In the genomic region with DNA sequence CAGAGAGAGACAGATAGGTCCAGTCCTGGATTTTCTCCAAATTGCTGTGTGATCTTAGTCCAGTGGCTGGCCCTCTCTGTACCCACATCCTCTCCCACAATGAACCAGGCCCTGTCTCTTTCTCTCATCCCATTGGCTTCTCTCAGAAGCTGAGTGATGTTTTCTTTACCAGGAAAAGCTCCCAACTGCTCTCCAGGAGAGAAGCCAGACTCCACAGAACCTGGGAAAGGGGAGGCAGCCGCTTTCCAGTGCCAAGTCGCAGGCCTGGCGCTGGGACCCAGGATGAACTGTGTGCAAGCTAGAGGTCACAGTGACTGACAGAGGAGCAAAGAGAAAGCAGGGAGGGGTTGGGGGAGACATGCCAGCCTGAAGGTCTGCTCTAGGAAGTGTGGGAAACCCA, we compare ENCODE assay signal across 10 mouse cellular contexts. TPM values are rescaled to one million over a fixed set of nuclear protein-coding genes. Genes with fewer than 3 reads are reported as not detected.
DNase-seq lines count a peak whose midpoint lies in the region; ATAC-seq and TF ChIP-seq lines count a peak whose summit lies in the region.
"Had no signal": no experiment of that assay in that cellular context is flagged by ENCODE, and none has a peak within 500 bp of the region (broad histone marks: within the 10 kb centered on the region; RNA-seq: fewer than 3 reads in every experiment).

No protein-coding gene starts in this region.

- intact Hi-C loops in left cerebral cortex, adult 2 months (cut with DNase I): loop anchor here (5.0 kb wide), 1 partner anchor 222 kb away; no protein-coding TSS in a partner anchor
- intact Hi-C loops in left cerebral cortex, postnatal 14 days (cut with DNase I): loop anchor here (5.0 kb wide), 1 partner anchor 222 kb away; no protein-coding TSS in a partner anchor

- H3K27me3 ChIP-seq in heart, embryonic 15.5 days: peaks cover 37% of the 10 kb centered on the region
- H3K27me3 ChIP-seq in hindbrain, postnatal 0 days (ENCODE audit: insufficient read depth, low read length): no peaks in the 10 kb centered on the region

- H3K9me3 ChIP-seq in heart, embryonic 15.5 days (replicated peaks): no peaks in the 10 kb centered on the region
- H3K9me3 ChIP-seq in hindbrain, postnatal 0 days (ENCODE audit: low read length): no peaks in the 10 kb centered on the region
- H3K9me3 ChIP-seq: embryonic facial prominence, embryonic 12.5 days; liver, embryonic 12.5 days had no signal

- no peaks in the 10 kb centered on the region for H3K36me3 ChIP-seq in heart, embryonic 15.5 days
- H3K36me3 ChIP-seq in hindbrain, postnatal 0 days (ENCODE audit: insufficient read depth, low read length): no peaks in the 10 kb centered on the region
- H3K36me3 ChIP-seq: embryonic facial prominence, embryonic 12.5 days; liver, embryonic 12.5 days had no signal

- no peak for DNase-seq in heart, adult 11 months
- DNase-seq in left cerebral cortex, adult 2 months (ENCODE audit: extremely low spot score in 1 of 2, low spot score in 2 of 2): no peak
- no peak for DNase-seq in left cerebral cortex, postnatal 14 days (ENCODE audit: low spot score in 2 of 2)
- DNase-seq in hindbrain, postnatal 0 days (ENCODE audit: low spot score): no peak
- DNase-seq in frontal cortex, adult 2 months (ENCODE audit: extremely low spot score in 1 of 2, low spot score in 1 of 2): no peak

- peaks cover 14% of the 10 kb centered on the region for H3K4me1 ChIP-seq in heart, embryonic 15.5 days (replicated peaks)
- H3K4me1 ChIP-seq in brown adipose tissue, adult 24 weeks (ENCODE audit: control insufficient read depth, insufficient read depth, insufficient read length, low read length): peaks cover 5% of the 10 kb centered on the region; the same call in 1 of the 2 replicates
- no peaks in the 10 kb centered on the region for H3K4me1 ChIP-seq in hindbrain, postnatal 0 days (ENCODE audit: insufficient read depth, low read length)
- H3K4me1 ChIP-seq: embryonic facial prominence, embryonic 12.5 days; liver, embryonic 12.5 days had no signal

- no peak overlapping the region for H3K9ac ChIP-seq in heart, embryonic 15.5 days
- no peak overlapping the region for H3K9ac ChIP-seq in hindbrain, postnatal 0 days (replicated peaks; ENCODE audit: low read length)
- H3K9ac ChIP-seq: embryonic facial prominence, embryonic 12.5 days; liver, embryonic 12.5 days had no signal

- 0 out of 2 replicates have a peak, but pooled peaks have one; percentile 9 for ATAC-seq in heart, embryonic 15.5 days (replicated peaks; ENCODE audit: insufficient number of reproducible peaks, insufficient read depth, low FRiP score, low read depth)
- no peak for ATAC-seq in hindbrain, postnatal 0 days
- ATAC-seq in inflammation-experienced regulatory T-cells, adult 6 months: no peak
- ATAC-seq: liver, embryonic 12.5 days had no signal

- H3K4me3 ChIP-seq in heart, embryonic 15.5 days: no peak overlapping the region
- no peak overlapping the region for H3K4me3 ChIP-seq in left cerebral cortex, adult 2 months
- no peak overlapping the region for H3K4me3 ChIP-seq in brown adipose tissue, adult 24 weeks (ENCODE audit: insufficient read depth, low read depth, low read length)
- H3K4me3 ChIP-seq in hindbrain, postnatal 0 days (ENCODE audit: low read length): no peak overlapping the region
- H3K4me3 ChIP-seq: embryonic facial prominence, embryonic 12.5 days; liver, embryonic 12.5 days had no signal

- TF ChIP-seq CTCF in left cerebral cortex, adult 2 months (IDR thresholded peaks at IDR 0.05): no peak
- TF ChIP-seq CTCF in hindbrain, postnatal 0 days (IDR thresholded peaks at IDR 0.05; ENCODE audit: low read depth): no peak

- 55% methylated on average over 3 of the region's 3 CpGs for WGBS in heart, embryonic 15.5 days
- WGBS in hindbrain, postnatal 0 days: 44% methylated on average over 3 of the region's 3 CpGs

- H3K27ac ChIP-seq in heart, embryonic 15.5 days: peak overlapping the region; percentile 48; the same call in 1 of the 2 replicates
- peak overlapping the region; percentile 58; the same call in 1 of the 2 replicates for H3K27ac ChIP-seq in left cerebral cortex, adult 2 months
- H3K27ac ChIP-seq in brown adipose tissue, adult 24 weeks (replicated peaks; ENCODE audit: low read depth, low read length): peak overlapping the region; percentile 16
- H3K27ac ChIP-seq in hindbrain, postnatal 0 days: peak overlapping the region; percentile 42; the same call in 1 of the 2 replicates
- H3K27ac ChIP-seq: embryonic facial prominence, embryonic 12.5 days; liver, embryonic 12.5 days had no signal

- H3K4me2 ChIP-seq in heart, embryonic 15.5 days: no peak overlapping the region
- H3K4me2 ChIP-seq in hindbrain, postnatal 0 days (ENCODE audit: low read depth, low read length): no peak overlapping the region
- H3K4me2 ChIP-seq: embryonic facial prominence, embryonic 12.5 days; liver, embryonic 12.5 days had no signal

RNA-seq across cellular contexts. Expression of gene Cyth4, which starts 28.1 kb away (rescaled TPM):
- polyA plus RNA-seq in heart, embryonic 15.5 days (2015; fragmentation: Nextera tagmentation; extraction: Ambion mirVana): 5.5 and 11.7 TPM in 2 replicates
- total RNA-seq in left cerebral cortex, adult 2 months (2021): 10 to 100 TPM; 10.0 to 10.3 TPM
- total RNA-seq in left cerebral cortex, postnatal 14 days (2021): 10 to 100 TPM; 11.6 to 12.3 TPM
- polyA plus RNA-seq in brown adipose tissue, adult 24 weeks (2012; ENCODE audit: insufficient read depth, insufficient read length, missing spikeins): 4.9 and 6.8 TPM in 2 replicates
- 6.4 and 6.8 TPM in 2 replicates for total RNA-seq in hindbrain, postnatal 0 days (2014; rRNA removed)
- 5.7 and 7.2 TPM in 2 replicates for polyA plus RNA-seq in hindbrain, postnatal 0 days (2015; fragmentation: Nextera tagmentation; extraction: Ambion mirVana)
- 100 to 1,000 TPM; 236 to 339 (median 298) TPM for polyA plus RNA-seq in inflammation-experienced regulatory T-cells, adult 6 months (2017; shearing (Covaris generic))
- 14.7 and 16.9 TPM in 2 replicates for polyA plus RNA-seq in frontal cortex, adult 2 months (2012; rRNA removed)

RNA-seq across cellular contexts. Expression of gene Rac2, which starts 52.4 kb away (rescaled TPM):
- 9.3 and 52.8 TPM in 2 replicates for polyA plus RNA-seq in heart, embryonic 15.5 days (2015; fragmentation: Nextera tagmentation; extraction: Ambion mirVana)
- total RNA-seq in left cerebral cortex, adult 2 months (2021): 1 to 10 TPM in 1 of 2 experiments, under 1 TPM in 1; 0.98 to 3.9 TPM
- total RNA-seq in left cerebral cortex, postnatal 14 days (2021): 1 to 10 TPM; 2.3 to 4.6 TPM
- polyA plus RNA-seq in brown adipose tissue, adult 24 weeks (2012; ENCODE audit: insufficient read depth, insufficient read length, missing spikeins): 3.6 and 8.2 TPM in 2 replicates
- 2.0 and 3.4 TPM in 2 replicates for total RNA-seq in hindbrain, postnatal 0 days (2014; rRNA removed)
- polyA plus RNA-seq in hindbrain, postnatal 0 days (2015; fragmentation: Nextera tagmentation; extraction: Ambion mirVana): 5.0 and 6.8 TPM in 2 replicates
- 1,000 to 10,000 TPM; 2,973 to 4,396 (median 4,109) TPM for polyA plus RNA-seq in inflammation-experienced regulatory T-cells, adult 6 months (2017; shearing (Covaris generic))
- polyA plus RNA-seq in frontal cortex, adult 2 months (2012; rRNA removed): 2.7 and 4.7 TPM in 2 replicates

Comparison
In these comparisons a context has a peak if more than half of its experiments do, and no peak if none do; other contexts are left out.
1. RNA of gene Cyth4, which starts 28.1 kb away (polyA plus RNA-seq): 236 to 339 TPM in inflammation-experienced regulatory T-cells, adult 6 months; 14.7 to 16.9 TPM in frontal cortex, adult 2 months, 5.7 to 7.2 TPM in hindbrain, postnatal 0 days, 5.5 to 11.7 TPM in heart, embryonic 15.5 days and 4.9 to 6.8 TPM in brown adipose tissue, adult 24 weeks; every median in the first group is over 10 times any median in the second.
2. RNA of gene Rac2, which starts 52.4 kb away (polyA plus RNA-seq): 2,973 to 4,396 TPM in inflammation-experienced regulatory T-cells, adult 6 months; 9.3 to 52.8 TPM in heart, embryonic 15.5 days, 5.0 to 6.8 TPM in hindbrain, postnatal 0 days, 3.6 to 8.2 TPM in brown adipose tissue, adult 24 weeks and 2.7 to 4.7 TPM in frontal cortex, adult 2 months; every median in the first group is over 10 times any median in the second.
3. Peak in every context shown above with its lines, with median percentiles within 50 percentile points of each other: H3K27ac ChIP-seq.